Mouse (Mus musculus) brain, embryonic 18.5 days (tissue): ENCODE results near the gene Sirt2.
A peak's percentile ranks its signal among the peaks of the same experiment; 100 is the strongest.

Source experiments
- DNase-seq: peaks from one replicate; pipeline ENCODE4 v3.0.0-alpha.2; 2012; ENCODE audit warnings: low read depth, low spot score

The Sirt2 gene

GRCm38 (mm10) chr7:28766910-28767309 lies 375 bp downstream of the Sirt2 start:
- no peak for DNase-seq

GRCm38 (mm10) chr7:28767462-28767965 lies 979 bp downstream of the Sirt2 start, which contains the start of gene Nfkbib:
Gene Nfkbib, minus strand, starts transcription at chr7:28767512.
- DNase-seq, result no peak

GRCm38 (mm10) chr7:28769414-28769958 lies 3.0 kb downstream of the Sirt2 start:
- DNase-seq, result no peak

GRCm38 (mm10) chr7:28770309-28770708 lies 3.8 kb downstream of the Sirt2 start:
- DNase-seq, result no peak

- DNase-seq, result no peak
Measured at GRCm38 (mm10) chr7:28771867-28772266, 5.3 kb downstream of the Sirt2 start.

GRCm38 (mm10) chr7:28773163-28773562 lies 6.6 kb downstream of the Sirt2 start:
- no peak for DNase-seq

GRCm38 (mm10) chr7:28774164-28774563 lies 7.6 kb downstream of the Sirt2 start:
- no peak for DNase-seq

- no peak for DNase-seq
Measured at GRCm38 (mm10) chr7:28775129-28775528, 8.6 kb downstream of the Sirt2 start.

- no peak for DNase-seq
Measured at GRCm38 (mm10) chr7:28778825-28779224, 12.3 kb downstream of the Sirt2 start.

- DNase-seq, result peak; percentile 37
Measured at GRCm38 (mm10) chr7:28780067-28780658, 13.6 kb downstream of the Sirt2 start.

- no peak for DNase-seq
Measured at GRCm38 (mm10) chr7:28780857-28781256, 14.3 kb downstream of the Sirt2 start.

GRCm38 (mm10) chr7:28781261-28781663 lies 14.7 kb downstream of the Sirt2 start:
- DNase-seq, result no peak

- no peak for DNase-seq
Measured at GRCm38 (mm10) chr7:28785161-28785560, 18.6 kb downstream of the Sirt2 start.

- no peak for DNase-seq
Measured at GRCm38 (mm10) chr7:28787884-28788283, 21.3 kb downstream of the Sirt2 start.

- DNase-seq, result no peak
Measured at GRCm38 (mm10) chr7:28788307-28789195, 22.0 kb downstream of the Sirt2 start, which contains the start of gene Rinl. Gene Rinl, plus strand, starts transcription at chr7:28788969.

GRCm38 (mm10) chr7:28789235-28789634 lies 22.7 kb downstream of the Sirt2 start:
- no peak for DNase-seq

- no peak for DNase-seq
Measured at GRCm38 (mm10) chr7:28790066-28790806, 23.7 kb downstream of the Sirt2 start.

- no peak for DNase-seq
Measured at GRCm38 (mm10) chr7:28791706-28792105, 25.2 kb downstream of the Sirt2 start.

GRCm38 (mm10) chr7:28792391-28793185 lies 26.1 kb downstream of the Sirt2 start:
- no peak for DNase-seq

- no peak for DNase-seq
Measured at GRCm38 (mm10) chr7:28793834-28794233, 27.3 kb downstream of the Sirt2 start.

- no peak for DNase-seq
Measured at GRCm38 (mm10) chr7:28794496-28794895, 28.0 kb downstream of the Sirt2 start.
